Mouse (Mus musculus): ENCODE results near the gene Krt6a.

- TF ChIP-seq POLR2A (IDR thresholded peaks at IDR 0.05; ENCODE audit: insufficient read length, low read depth) (no peak), E2F4 (IDR thresholded peaks at IDR 0.05; ENCODE audit: insufficient read depth) (no peak), MAX (IDR thresholded peaks at IDR 0.05; ENCODE audit: low read depth) (no peak), CEBPB (IDR thresholded peaks at IDR 0.05; ENCODE audit: insufficient read depth, poor library complexity, severe bottlenecking) (no peak), USF1 (IDR thresholded peaks at IDR 0.05; ENCODE audit: low read depth) (no peak), MYOG (IDR thresholded peaks at IDR 0.05; ENCODE audit: control insufficient read depth in 1 of 3, insufficient read depth in 1 of 3, insufficient read length in 2 of 3, low read depth in 2 of 3) (no peak), POLR2AphosphoS2 (IDR thresholded peaks at IDR 0.05; ENCODE audit: insufficient read length, low read depth) (no peak), TCF12 (IDR thresholded peaks at IDR 0.05; ENCODE audit: insufficient read depth, poor library complexity, severe bottlenecking) (no peak), SRF (IDR thresholded peaks at IDR 0.05; ENCODE audit: control insufficient read depth, insufficient read length, low read depth) (no peak), REST (IDR thresholded peaks at IDR 0.05; ENCODE audit: insufficient read depth, insufficient read length) (no peak), TCF3 (IDR thresholded peaks at IDR 0.05; ENCODE audit: insufficient read length, low read depth) (no peak), MYOD1 (IDR thresholded peaks at IDR 0.05; ENCODE audit: control insufficient read depth in 1 of 3, insufficient read length in 2 of 3, low read depth in 2 of 3) (no peak)
These were observed 19.6 kb upstream of the Krt6a start for GRCm38 (mm10) chr15:101713731-101714130.
